Mouse (Mus musculus): Measurements from ENCODE around the gene Prss34. TPM values are rescaled to one million over a fixed set of nuclear protein-coding genes. Genes with fewer than 3 reads are reported as not detected.

The Prss34 gene
- polyA plus RNA-seq, 1 experiment = not detected

DNA sequence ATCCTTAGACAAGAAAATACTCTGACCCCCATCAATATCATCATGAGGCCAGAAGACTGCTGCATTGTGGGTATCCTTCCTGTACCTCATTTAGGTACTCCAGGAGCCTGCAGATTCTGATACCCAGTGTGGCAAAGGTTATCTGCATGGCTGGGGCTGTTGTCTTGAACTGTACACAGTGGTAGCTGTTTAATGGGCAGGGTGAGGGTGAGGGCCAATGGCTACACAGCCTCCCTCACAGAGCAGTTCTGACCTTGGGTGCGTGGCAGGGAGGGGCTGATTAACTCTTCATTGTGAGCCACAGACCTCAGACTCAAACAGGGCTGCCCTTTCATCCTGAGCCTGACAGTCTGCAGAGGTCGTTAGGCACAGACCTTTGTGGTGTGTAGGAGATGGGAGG, 24.7 kb downstream of the Prss34 start:
- no peak overlapping the region for H3K27ac ChIP-seq (ENCODE audit: insufficient read depth, low read length)
- no peak overlapping the region for H3K4me3 ChIP-seq (replicated peaks; ENCODE audit: insufficient read depth, low read depth, low read length)
- DNase-seq = no peak
- TF ChIP-seq POLR2A (IDR thresholded peaks at IDR 0.05; ENCODE audit: borderline replicate concordance, insufficient read depth, low read length) (no peak), CTCF (IDR thresholded peaks at IDR 0.05; ENCODE audit: borderline replicate concordance, insufficient read depth, low read depth, low read length) (no peak)
- no peaks in the 10 kb centered on the region for H3K27me3 ChIP-seq (ENCODE audit: control insufficient read depth, insufficient read depth, low read length)
- 24% methylated on average over 2 of the region's 2 CpGs for WGBS
- no peaks in the 10 kb centered on the region for H3K4me1 ChIP-seq (ENCODE audit: control insufficient read depth, insufficient read depth, low read length)

DNA sequence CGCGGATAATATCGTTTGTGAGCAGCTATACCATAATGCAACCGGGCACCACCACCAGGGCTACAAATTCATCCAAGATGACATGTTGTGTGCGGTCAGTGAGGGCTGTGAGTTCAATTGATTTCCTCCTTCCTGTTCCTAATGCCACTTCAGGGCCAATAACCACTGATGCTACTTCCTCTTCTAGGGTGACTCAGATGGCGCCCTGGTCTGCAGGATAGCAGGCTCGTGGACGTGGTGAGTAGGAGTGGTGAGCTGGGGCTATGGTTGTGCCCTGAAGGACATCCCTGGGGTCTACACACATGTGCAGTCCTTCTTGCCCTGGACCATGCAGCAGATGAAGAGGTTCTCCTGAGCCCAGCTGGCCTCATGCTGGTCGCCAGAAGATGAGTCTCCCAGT, 34.1 kb downstream of the Prss34 start:
- DNase-seq = no peak
- no peaks in the 10 kb centered on the region for H3K27me3 ChIP-seq (ENCODE audit: control insufficient read depth, insufficient read depth, low read length)
- H3K27ac ChIP-seq (ENCODE audit: insufficient read depth, low read length) = no peak overlapping the region
- H3K4me3 ChIP-seq (replicated peaks; ENCODE audit: insufficient read depth, low read depth, low read length) = no peak overlapping the region
- TF ChIP-seq CTCF (IDR thresholded peaks at IDR 0.05; ENCODE audit: borderline replicate concordance, insufficient read depth, low read depth, low read length) = no peak
- 72% methylated on average over 9 of the region's 9 CpGs for WGBS
- no peaks in the 10 kb centered on the region for H3K4me1 ChIP-seq (ENCODE audit: control insufficient read depth, insufficient read depth, low read length)

DNA sequence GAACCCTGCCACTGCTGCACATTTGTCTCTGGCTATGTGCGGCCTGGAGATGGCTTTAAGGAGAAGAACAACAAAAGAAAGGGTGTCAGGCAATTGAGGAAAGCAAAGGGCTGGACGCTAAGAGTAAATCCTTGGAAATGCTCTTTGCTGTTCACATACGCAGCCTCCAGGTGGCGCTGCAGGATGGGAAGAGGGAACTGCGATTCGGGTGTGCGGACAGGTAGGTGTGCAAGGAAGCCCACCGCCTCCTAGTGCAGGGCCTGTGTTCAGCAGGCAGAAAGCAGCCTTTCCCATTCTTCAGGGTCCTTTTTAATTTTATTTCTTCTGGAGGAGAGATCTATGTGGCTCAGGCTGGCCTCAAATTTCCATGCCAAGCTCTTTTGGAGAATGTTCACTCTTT, 35.7 kb downstream of the Prss34 start:
- TF ChIP-seq CTCF (IDR thresholded peaks at IDR 0.05; ENCODE audit: borderline replicate concordance, insufficient read depth, low read depth, low read length) (peak; percentile 86), POLR2A (IDR thresholded peaks at IDR 0.05; ENCODE audit: borderline replicate concordance, insufficient read depth, low read length) (no peak)
- Histone ChIP-seq H3K4me3 (replicated peaks; ENCODE audit: insufficient read depth, low read depth, low read length) (no peak overlapping the region), H3K27ac (ENCODE audit: insufficient read depth, low read length) (no peak overlapping the region), H3K27me3 (ENCODE audit: control insufficient read depth, insufficient read depth, low read length) (no peaks in the 10 kb centered on the region), H3K4me1 (ENCODE audit: control insufficient read depth, insufficient read depth, low read length) (no peaks in the 10 kb centered on the region)
- WGBS = under 1% methylated on average over 8 of the region's 8 CpGs
- peak; percentile 9 to 36 for DNase-seq

DNA sequence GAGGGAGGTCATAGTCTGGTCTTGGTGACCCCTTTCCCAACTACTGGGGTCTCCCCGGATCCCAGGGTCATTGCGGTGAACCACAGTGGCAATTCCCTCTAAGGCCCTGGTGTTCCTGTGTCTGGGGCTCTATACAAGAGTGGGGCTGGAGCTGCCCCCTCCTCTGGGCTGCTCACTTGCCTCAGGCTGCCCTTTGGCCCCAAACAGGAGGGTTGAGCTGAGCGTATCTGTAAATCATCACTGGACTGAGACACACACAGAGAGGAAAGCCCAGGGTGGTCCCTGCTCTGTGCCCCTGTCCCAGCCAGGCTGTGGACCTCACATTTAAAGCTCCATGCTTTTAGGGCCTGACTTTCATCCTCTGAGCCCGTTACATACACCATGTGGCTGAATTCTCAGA, 40.0 kb downstream of the Prss34 start:
- Histone ChIP-seq H3K4me1 (ENCODE audit: control insufficient read depth, insufficient read depth, low read length) (no peaks in the 10 kb centered on the region), H3K4me3 (replicated peaks; ENCODE audit: insufficient read depth, low read depth, low read length) (no peak overlapping the region), H3K27me3 (ENCODE audit: control insufficient read depth, insufficient read depth, low read length) (no peaks in the 10 kb centered on the region), H3K27ac (ENCODE audit: insufficient read depth, low read length) (no peak overlapping the region)
- TF ChIP-seq POLR2A (IDR thresholded peaks at IDR 0.05; ENCODE audit: borderline replicate concordance, insufficient read depth, low read length) (no peak), CTCF (IDR thresholded peaks at IDR 0.05; ENCODE audit: borderline replicate concordance, insufficient read depth, low read depth, low read length) (no peak)
- WGBS = 84% methylated on average over 4 of the region's 4 CpGs
- no peak for DNase-seq

DNA sequence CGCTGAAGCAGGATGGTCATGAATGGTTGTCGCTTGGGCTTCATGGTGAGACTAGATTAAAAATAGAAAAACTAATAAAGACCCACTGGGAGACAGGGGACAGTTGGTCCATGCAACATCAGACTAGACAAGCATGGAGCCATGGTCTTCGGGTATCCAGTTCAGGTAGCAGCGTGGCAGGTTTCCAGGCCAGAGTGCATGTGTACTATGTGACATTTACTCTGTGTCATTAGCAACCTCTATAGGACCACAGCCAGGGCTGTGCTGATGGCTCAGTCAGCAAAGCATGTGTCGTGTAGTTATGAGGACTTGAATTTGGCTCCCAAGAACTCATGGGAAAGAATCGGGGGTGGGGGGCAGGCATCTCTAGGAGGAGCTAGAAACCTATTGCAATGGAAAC, 41.8 kb downstream of the Prss34 start:
- no peak for DNase-seq
- Histone ChIP-seq H3K27me3 (ENCODE audit: control insufficient read depth, insufficient read depth, low read length) (no peaks in the 10 kb centered on the region), H3K27ac (ENCODE audit: insufficient read depth, low read length) (no peak overlapping the region), H3K4me3 (replicated peaks; ENCODE audit: insufficient read depth, low read depth, low read length) (no peak overlapping the region), H3K4me1 (ENCODE audit: control insufficient read depth, insufficient read depth, low read length) (no peaks in the 10 kb centered on the region)
- TF ChIP-seq CTCF (IDR thresholded peaks at IDR 0.05; ENCODE audit: borderline replicate concordance, insufficient read depth, low read depth, low read length) (no peak), POLR2A (IDR thresholded peaks at IDR 0.05; ENCODE audit: borderline replicate concordance, insufficient read depth, low read length) (no peak)
- 76% methylated on average over 6 of the region's 6 CpGs for WGBS

DNA sequence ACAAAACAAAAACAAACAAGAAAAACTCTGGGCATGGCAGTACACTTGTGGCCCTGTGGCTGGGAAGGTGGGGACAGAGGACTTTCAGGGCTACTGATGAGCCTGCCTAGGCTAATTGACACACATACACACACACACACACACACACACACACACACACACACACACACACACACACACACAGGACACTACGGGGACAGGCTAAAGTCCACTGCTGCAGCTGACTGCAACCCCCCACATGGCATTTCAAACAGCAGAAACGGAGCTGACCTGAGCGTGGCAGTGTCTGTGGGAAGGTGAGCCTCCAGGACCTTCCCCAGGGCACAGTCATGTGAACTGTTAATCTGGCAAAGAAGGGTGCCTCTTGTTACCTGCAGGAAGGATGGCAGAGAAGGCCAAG, 43.3 kb downstream of the Prss34 start:
- DNase-seq = no peak
- no peak for TF ChIP-seq POLR2A (IDR thresholded peaks at IDR 0.05; ENCODE audit: borderline replicate concordance, insufficient read depth, low read length)
- no peak for TF ChIP-seq CTCF (IDR thresholded peaks at IDR 0.05; ENCODE audit: borderline replicate concordance, insufficient read depth, low read depth, low read length)
- H3K27me3 ChIP-seq (ENCODE audit: control insufficient read depth, insufficient read depth, low read length) = no peaks in the 10 kb centered on the region
- no peak overlapping the region for H3K4me3 ChIP-seq (replicated peaks; ENCODE audit: insufficient read depth, low read depth, low read length)
- H3K4me1 ChIP-seq (ENCODE audit: control insufficient read depth, insufficient read depth, low read length) = no peaks in the 10 kb centered on the region
- H3K27ac ChIP-seq (ENCODE audit: insufficient read depth, low read length) = no peak overlapping the region
- WGBS = 49% methylated on average over 3 of the region's 3 CpGs

DNA sequence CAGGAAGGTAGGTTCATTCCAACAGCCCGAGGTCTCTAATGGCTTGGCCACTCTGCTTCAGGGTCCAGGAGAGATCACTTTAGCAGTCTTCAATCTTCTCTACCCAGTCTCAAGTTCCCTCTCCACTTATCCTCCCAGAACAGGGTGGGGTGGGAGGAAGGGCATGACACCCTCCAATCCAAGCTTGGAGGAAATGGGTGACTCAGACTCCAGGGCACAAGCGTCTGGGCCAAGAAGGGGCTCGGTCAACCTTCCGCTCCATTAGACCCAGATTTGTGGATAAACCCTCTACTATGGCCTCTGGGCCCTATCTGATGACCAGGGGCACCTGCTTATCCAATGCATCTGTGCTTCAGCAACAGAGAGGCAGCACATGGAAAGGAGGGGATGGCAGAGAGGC, 47.3 kb downstream of the Prss34 start, which contains the start of gene Tpsab1:
Tpsab1 (minus strand) TSS at position 101 of the 400 bp plus-strand sequence.
- Histone ChIP-seq H3K4me3 (replicated peaks; ENCODE audit: insufficient read depth, low read depth, low read length) (no peak within 1 kb of the TSS), H3K27me3 (ENCODE audit: control insufficient read depth, insufficient read depth, low read length) (no peaks in the 10 kb centered on the region), H3K4me1 (ENCODE audit: control insufficient read depth, insufficient read depth, low read length) (no peaks in the 10 kb centered on the region), H3K27ac (ENCODE audit: insufficient read depth, low read length) (no peak within 1 kb of the TSS)
- TF ChIP-seq POLR2A (IDR thresholded peaks at IDR 0.05; ENCODE audit: borderline replicate concordance, insufficient read depth, low read length) (no peak), CTCF (IDR thresholded peaks at IDR 0.05; ENCODE audit: borderline replicate concordance, insufficient read depth, low read depth, low read length) (no peak)
- 68% methylated on average over 4 of the region's 4 CpGs for WGBS
- DNase-seq = no peak

Other genes starting within 250 kb of the Prss34 start
- gene Tmem204, start 214.8 kb upstream of the Prss34 start, polyA plus RNA-seq (2012; rRNA removed) = 20.4 and 22.8 TPM in 2 replicates
- 39.5 and 43.7 TPM in 2 replicates for gene Telo2, start 182.4 kb upstream of the Prss34 start, polyA plus RNA-seq (2012; rRNA removed)
- gene Ptx4, start 177.6 kb upstream of the Prss34 start, polyA plus RNA-seq (2012; rRNA removed) = 0.11 TPM in 1 of 2 replicates, not detected in the other
- 50.3 and 52.7 TPM in 2 replicates for gene Clcn7, start 165.0 kb upstream of the Prss34 start, polyA plus RNA-seq (2012; rRNA removed)
- gene Ccdc154, start 135.9 kb upstream of the Prss34 start, polyA plus RNA-seq (2012; rRNA removed) = 0.06 and 0.10 TPM in 2 replicates
- gene Gm38655, start 122.9 kb upstream of the Prss34 start, polyA plus RNA-seq (2012; rRNA removed) = not detected in 2 replicates
- gene BC003965, start 113.8 kb upstream of the Prss34 start, polyA plus RNA-seq (2012; rRNA removed) = 23.4 and 25.2 TPM in 2 replicates
- 56.2 and 57.4 TPM in 2 replicates for gene Unkl, start 110.0 kb upstream of the Prss34 start, polyA plus RNA-seq (2012; rRNA removed)
- gene Gnptg, start 58.3 kb upstream of the Prss34 start, polyA plus RNA-seq (2012; rRNA removed) = 131 and 146 TPM in 2 replicates
- 40.4 and 42.4 TPM in 2 replicates for gene Tsr3, start 58.2 kb upstream of the Prss34 start, polyA plus RNA-seq (2012; rRNA removed)
- gene Baiap3, start 42.0 kb upstream of the Prss34 start, polyA plus RNA-seq (2012; rRNA removed) = 24.4 and 26.5 TPM in 2 replicates
- gene Ube2i, start 23.8 kb upstream of the Prss34 start, polyA plus RNA-seq (2012; rRNA removed) = 253 and 255 TPM in 2 replicates
- not detected in 2 replicates for gene Prss28, start 10.3 kb downstream of the Prss34 start, polyA plus RNA-seq (2012; rRNA removed)
- not detected in 2 replicates for gene Prss29, start 20.3 kb downstream of the Prss34 start, polyA plus RNA-seq (2012; rRNA removed)
- not detected in 2 replicates for gene Tpsab1, start 47.2 kb downstream of the Prss34 start, polyA plus RNA-seq (2012; rRNA removed)
- 0.16 TPM in 1 of 2 replicates, not detected in the other for gene Tpsb2, start 67.9 kb downstream of the Prss34 start, polyA plus RNA-seq (2012; rRNA removed)
- not detected in 2 replicates for gene Tpsg1, start 70.9 kb downstream of the Prss34 start, polyA plus RNA-seq (2012; rRNA removed)
- 10.8 and 12.4 TPM in 2 replicates for gene Cacna1h, start 135.4 kb downstream of the Prss34 start, polyA plus RNA-seq (2012; rRNA removed)
- 1.1 and 1.3 TPM in 2 replicates for gene Tekt4, start 156.2 kb downstream of the Prss34 start, polyA plus RNA-seq (2012; rRNA removed)
- gene Sstr5, start 198.9 kb downstream of the Prss34 start, polyA plus RNA-seq (2012; rRNA removed) = 0.11 and 0.16 TPM in 2 replicates

All from cerebellum, adult 2 months (tissue).